Mouse (Mus musculus) neural tube, embryonic 12.5 days (tissue): Measurements from ENCODE around the gene Cmtm2b. TPM values are rescaled to one million over a fixed set of nuclear protein-coding genes. Genes with fewer than 3 reads are reported as not detected.

Experiments used
- ATAC-seq: fragments of 200-750 bp; cut with Nextera tagmentation; 2 replicates; pipeline ENCODE4 v1.8.0; 2017; ENCODE audit warnings: low read depth, mild to moderate bottlenecking, moderate TSS enrichment, moderate library complexity; ENCODE audit not compliant: low FRiP score
- H3K27ac ChIP-seq: fragments of 300-500 bp; sonication (generic); 2 replicates; pipeline ENCODE4 v1.5.1; 2016
- H3K27me3 ChIP-seq: fragments of 300-500 bp; sonication (generic); replicated peaks from 2 replicates; pipeline ENCODE4 v1.6.1; 2016; ENCODE audit warnings: mild to moderate bottlenecking
- H3K36me3 ChIP-seq: fragments of 300-500 bp; sonication (generic); 2 replicates; pipeline ENCODE4 v1.6.1; 2016; ENCODE audit warnings: mild to moderate bottlenecking
- H3K4me1 ChIP-seq: fragments of 300-500 bp; sonication (generic); 2 replicates; pipeline ENCODE4 v1.6.1; 2016
- H3K4me2 ChIP-seq: fragments of 300-500 bp; sonication (generic); replicated peaks from 2 replicates; pipeline ENCODE4 v1.6.1; 2016; ENCODE audit warnings: mild to moderate bottlenecking
- H3K4me3 ChIP-seq: fragments of 300-500 bp; sonication (generic); 2 replicates; pipeline ENCODE4 v1.5.1; 2016
- H3K9ac ChIP-seq: fragments of 300-500 bp; sonication (generic); 2 replicates; pipeline ENCODE4 v1.6.1; 2016; ENCODE audit warnings: mild to moderate bottlenecking
- H3K9me3 ChIP-seq: fragments of 300-500 bp; sonication (generic); 2 replicates; pipeline ENCODE4 v1.6.1; 2016; ENCODE audit warnings: mild to moderate bottlenecking
- WGBS: fragments of 180-500 bp; shearing (Covaris S2); methylation state at CpG from one replicate; pipeline ENCODE4 v1.1.7; 2016; 5-methylcytosine and 5-hydroxymethylcytosine counted together
- polyA plus RNA-seq: library from polyadenylated mRNA; unstranded; fragments of >200 nt; fragmentation: Nextera tagmentation; extraction: Ambion mirVana; gene quantifications from 2 replicates; pipeline ENCODE4 v1.2.1, GENCODE M21; 2016

Cmtm2b gene
- polyA plus RNA-seq, 1 experiment from 2014 or later: not detected

- no peaks in the 10 kb centered on the region for H3K36me3 ChIP-seq
- no peak overlapping the region for H3K4me2 ChIP-seq
- H3K4me1 ChIP-seq: peaks cover 20% of the 10 kb centered on the region; the same call in 1 of the 2 replicates
- ATAC-seq: no peak
- no peak overlapping the region for H3K27ac ChIP-seq
- no peak overlapping the region for H3K9ac ChIP-seq
- H3K9me3 ChIP-seq: no peaks in the 10 kb centered on the region
- H3K4me3 ChIP-seq: no peak overlapping the region
- WGBS: 74% methylated on average over 11 of the region's 11 CpGs
- no peaks in the 10 kb centered on the region for H3K27me3 ChIP-seq
These were observed 52.2 kb downstream of the Cmtm2b start for GRCm38 (mm10) chr8:104374269-104374668.

GRCm38 (mm10) chr8:104374864-104375846, 53.1 kb downstream of the Cmtm2b start:
- 50% methylated on average over 14 of the region's 14 CpGs for WGBS
- Histone ChIP-seq H3K9ac (no peak overlapping the region), H3K27ac (no peak overlapping the region), H3K4me2 (no peak overlapping the region), H3K27me3 (no peaks in the 10 kb centered on the region), H3K4me3 (no peak overlapping the region), H3K9me3 (no peaks in the 10 kb centered on the region), H3K36me3 (no peaks in the 10 kb centered on the region), H3K4me1 (peaks cover 19% of the 10 kb centered on the region; the same call in 1 of the 2 replicates)
- ATAC-seq: no peak

GRCm38 (mm10) chr8:104375959-104376358, 53.9 kb downstream of the Cmtm2b start:
- 49% methylated on average over 5 of the region's 5 CpGs for WGBS
- no peak overlapping the region for H3K27ac ChIP-seq
- peaks cover 19% of the 10 kb centered on the region; the same call in 1 of the 2 replicates for H3K4me1 ChIP-seq

GRCm38 (mm10) chr8:104376669-104377068, 54.6 kb downstream of the Cmtm2b start:
- H3K27me3 ChIP-seq: no peaks in the 10 kb centered on the region
- H3K9me3 ChIP-seq: no peaks in the 10 kb centered on the region
- WGBS: 39% methylated on average over 11 of the region's 11 CpGs
- H3K9ac ChIP-seq: no peak overlapping the region
- H3K4me2 ChIP-seq: no peak overlapping the region
- no peak overlapping the region for H3K4me3 ChIP-seq
- no peak for ATAC-seq
- H3K27ac ChIP-seq: no peak overlapping the region
- H3K4me1 ChIP-seq: peaks cover 19% of the 10 kb centered on the region; the same call in 1 of the 2 replicates
- no peaks in the 10 kb centered on the region for H3K36me3 ChIP-seq

More at GRCm38 (mm10) chr8:104375959-104376358, 53.9 kb downstream of the Cmtm2b start:
- no peak for ATAC-seq
- Histone ChIP-seq H3K4me2 (no peak overlapping the region), H3K9me3 (no peaks in the 10 kb centered on the region), H3K27me3 (no peaks in the 10 kb centered on the region), H3K36me3 (no peaks in the 10 kb centered on the region), H3K4me3 (no peak overlapping the region), H3K9ac (no peak overlapping the region)

- no peak overlapping the region for H3K27ac ChIP-seq
- no peaks in the 10 kb centered on the region for H3K36me3 ChIP-seq
- H3K4me2 ChIP-seq: no peak overlapping the region
- no peak overlapping the region for H3K9ac ChIP-seq
- peaks cover 19% of the 10 kb centered on the region; the same call in 1 of the 2 replicates for H3K4me1 ChIP-seq
- no peak overlapping the region for H3K4me3 ChIP-seq
- no peak for ATAC-seq
- H3K27me3 ChIP-seq: no peaks in the 10 kb centered on the region
- H3K9me3 ChIP-seq: no peaks in the 10 kb centered on the region
- WGBS: 26% methylated on average over 10 of the region's 10 CpGs
These were observed 57.3 kb downstream of the Cmtm2b start for GRCm38 (mm10) chr8:104379301-104379836.

- Histone ChIP-seq H3K9me3 (no peaks in the 10 kb centered on the region), H3K4me3 (no peak overlapping the region), H3K4me1 (peaks cover 13% of the 10 kb centered on the region; the same call in 1 of the 2 replicates), H3K36me3 (no peaks in the 10 kb centered on the region), H3K4me2 (no peak overlapping the region), H3K27me3 (no peaks in the 10 kb centered on the region), H3K27ac (no peak overlapping the region), H3K9ac (no peak overlapping the region)
- no peak for ATAC-seq
- WGBS: 92% methylated on average over 7 of the region's 7 CpGs
These were observed 58.2 kb downstream of the Cmtm2b start for GRCm38 (mm10) chr8:104380269-104380668.

Other genes with a start within 250 kb of the Cmtm2b start
- gene Cdh5, start 220.6 kb upstream of the Cmtm2b start, polyA plus RNA-seq: 14.5 and 17.1 TPM in 2 replicates
- 3.7 and 4.3 TPM in 2 replicates for gene Bean1, start 151.8 kb upstream of the Cmtm2b start, polyA plus RNA-seq
- gene Tk2, start 73.7 kb upstream of the Cmtm2b start, polyA plus RNA-seq: 42.4 and 43.2 TPM in 2 replicates
- 35.1 and 38.2 TPM in 2 replicates for gene Cklf, start 71.4 kb upstream of the Cmtm2b start, polyA plus RNA-seq
- not detected in 2 replicates for gene Cmtm2a, start 29.0 kb upstream of the Cmtm2b start, polyA plus RNA-seq
- gene Gm45711, start 12.1 kb upstream of the Cmtm2b start, polyA plus RNA-seq: not detected in 2 replicates
- gene Cmtm1, start 12.1 kb upstream of the Cmtm2b start, polyA plus RNA-seq: not detected in 2 replicates
- not detected in 2 replicates for gene Gm11020, start 663 bp upstream of the Cmtm2b start, polyA plus RNA-seq
- 73.6 and 76.8 TPM in 2 replicates for gene Cmtm3, start 17.2 kb downstream of the Cmtm2b start, polyA plus RNA-seq
- 2.3 and 2.7 TPM in 2 replicates for gene Cmtm4, start 73.6 kb downstream of the Cmtm2b start, polyA plus RNA-seq
- 114 and 130 TPM in 2 replicates for gene Dync1li2, start 120.8 kb downstream of the Cmtm2b start, polyA plus RNA-seq
- 0.18 and 0.27 TPM in 2 replicates for gene Terb1, start 187.7 kb downstream of the Cmtm2b start, polyA plus RNA-seq
- gene Nae1, start 212.4 kb downstream of the Cmtm2b start, polyA plus RNA-seq: 112 and 124 TPM in 2 replicates
- 1.3 and 1.4 TPM in 2 replicates for gene Car7, start 212.5 kb downstream of the Cmtm2b start, polyA plus RNA-seq